Mouse (Mus musculus): ENCODE measurements around the gene Atg9a. TPM values are rescaled to one million over a fixed set of nuclear protein-coding genes. Genes with fewer than 3 reads are reported as not detected.

Atg9a gene
- polyA plus RNA-seq, 1 experiment from 2014 or later: 17.4 TPM

DNA sequence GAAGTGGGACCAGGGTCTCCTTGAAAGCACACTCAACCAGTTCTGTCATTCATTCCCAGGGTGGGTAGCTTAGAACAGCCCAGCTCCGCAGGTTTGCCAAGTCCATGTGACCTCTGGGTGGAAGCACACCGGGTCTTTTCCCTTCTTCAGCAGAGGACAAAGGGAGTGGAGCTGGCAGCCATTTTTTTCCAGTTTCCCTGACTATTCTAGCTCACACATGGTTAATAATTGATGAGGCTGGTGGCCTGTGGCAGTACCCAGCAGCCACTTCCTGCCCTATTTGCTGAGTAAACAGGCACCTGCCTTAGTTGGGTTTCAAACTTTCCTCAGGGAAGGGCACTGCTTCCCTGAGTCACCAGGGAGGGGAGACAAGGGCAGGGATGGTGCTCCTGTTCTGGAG is 22.4 kb upstream of the Atg9a start:
- no peak for TF ChIP-seq CTCF (IDR thresholded peaks at IDR 0.05; ENCODE audit: low read depth)
- TF ChIP-seq EP300 (optimal IDR thresholded peaks at IDR 0.05): no peak
- Histone ChIP-seq H3K4me2 (replicated peaks; ENCODE audit: low read depth) (no peak overlapping the region), H3K9ac (ENCODE audit: low read length) (no peak overlapping the region), H3K36me3 (ENCODE audit: control insufficient read depth, insufficient read depth, low read length) (peaks cover 9% of the 10 kb centered on the region; the same call in 1 of the 2 replicates), H3K27me3 (ENCODE audit: control insufficient read depth, insufficient read depth, low read length) (no peaks in the 10 kb centered on the region), H3K4me3 (ENCODE audit: low read depth, low read length) (no peak overlapping the region), H3K4me1 (replicated peaks; ENCODE audit: control insufficient read depth, insufficient read depth) (peaks cover 2% of the 10 kb centered on the region; the same call in 1 of the 2 replicates), H3K9me3 (ENCODE audit: control insufficient read depth, low read length) (no peaks in the 10 kb centered on the region), H3K27ac (replicated peaks) (peak overlapping the region; percentile 81)
- peak; percentile 81 for DNase-seq (ENCODE audit: low spot score)
- peak; percentile 82 for ATAC-seq (ENCODE audit: low FRiP score, low TSS enrichment)
- 39% methylated on average over 2 of the region's 2 CpGs for WGBS

GRCm38 (mm10) chr1:75213096-75213495 is 21.1 kb upstream of the Atg9a start:
- H3K36me3 ChIP-seq (ENCODE audit: control insufficient read depth, insufficient read depth, low read length): peaks cover 9% of the 10 kb centered on the region; the same call in 1 of the 2 replicates
- TF ChIP-seq CTCF (IDR thresholded peaks at IDR 0.05; ENCODE audit: low read depth): no peak
- TF ChIP-seq EP300 (optimal IDR thresholded peaks at IDR 0.05): no peak
- ATAC-seq (ENCODE audit: low FRiP score, low TSS enrichment): 0 out of 2 replicates have a peak, but pooled peaks have one; percentile 8

DNA sequence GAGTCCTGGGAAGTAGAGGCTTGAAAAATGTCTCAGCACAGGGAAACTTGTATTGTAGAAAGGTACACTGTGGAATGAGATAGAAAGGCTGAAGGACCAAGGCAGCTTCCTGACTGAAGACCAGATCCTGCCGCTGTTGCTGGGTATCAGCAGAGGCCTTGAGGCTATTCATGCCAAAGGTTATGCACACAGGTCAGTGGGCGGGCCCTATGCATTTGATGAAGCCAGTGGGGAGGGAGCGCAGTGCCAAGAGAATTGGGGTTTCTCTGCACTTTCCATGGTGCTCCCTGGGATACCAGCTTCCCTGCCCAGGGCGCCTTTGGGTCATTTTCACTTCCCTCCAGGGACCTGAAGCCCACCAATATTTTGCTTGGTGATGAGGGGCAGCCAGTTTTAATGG is 20.5 kb upstream of the Atg9a start:
- no peak overlapping the region for H3K4me2 ChIP-seq (replicated peaks; ENCODE audit: low read depth)
- no peak for TF ChIP-seq CTCF (IDR thresholded peaks at IDR 0.05; ENCODE audit: low read depth)
- TF ChIP-seq EP300 (optimal IDR thresholded peaks at IDR 0.05): no peak
- H3K27me3 ChIP-seq (ENCODE audit: control insufficient read depth, insufficient read depth, low read length): no peaks in the 10 kb centered on the region
- ATAC-seq (ENCODE audit: low FRiP score, low TSS enrichment) (no peak), DNase-seq (ENCODE audit: low spot score) (no peak)
- no peak overlapping the region for H3K9ac ChIP-seq (ENCODE audit: low read length)
- H3K4me3 ChIP-seq (ENCODE audit: low read depth, low read length): no peak overlapping the region
- no peak overlapping the region for H3K27ac ChIP-seq (replicated peaks)
- WGBS: 70% methylated on average over 4 of the region's 4 CpGs
- H3K36me3 ChIP-seq (ENCODE audit: control insufficient read depth, insufficient read depth, low read length): peaks cover 9% of the 10 kb centered on the region; the same call in 1 of the 2 replicates
- no peaks in the 10 kb centered on the region for H3K9me3 ChIP-seq (ENCODE audit: control insufficient read depth, low read length)
- peaks cover 2% of the 10 kb centered on the region; the same call in 1 of the 2 replicates for H3K4me1 ChIP-seq (replicated peaks; ENCODE audit: control insufficient read depth, insufficient read depth)

More at GRCm38 (mm10) chr1:75213096-75213495, 21.1 kb upstream of the Atg9a start:
- Histone ChIP-seq H3K4me2 (replicated peaks; ENCODE audit: low read depth) (no peak overlapping the region), H3K27ac (replicated peaks) (peak overlapping the region; percentile 81), H3K4me3 (ENCODE audit: low read depth, low read length) (no peak overlapping the region), H3K4me1 (replicated peaks; ENCODE audit: control insufficient read depth, insufficient read depth) (peaks cover 2% of the 10 kb centered on the region; the same call in 1 of the 2 replicates), H3K9me3 (ENCODE audit: control insufficient read depth, low read length) (no peaks in the 10 kb centered on the region), H3K9ac (ENCODE audit: low read length) (no peak overlapping the region), H3K27me3 (ENCODE audit: control insufficient read depth, insufficient read depth, low read length) (no peaks in the 10 kb centered on the region)
- DNase-seq (ENCODE audit: low spot score): peak; percentile 58
- 69% methylated on average over 7 of the region's 7 CpGs for WGBS

DNA sequence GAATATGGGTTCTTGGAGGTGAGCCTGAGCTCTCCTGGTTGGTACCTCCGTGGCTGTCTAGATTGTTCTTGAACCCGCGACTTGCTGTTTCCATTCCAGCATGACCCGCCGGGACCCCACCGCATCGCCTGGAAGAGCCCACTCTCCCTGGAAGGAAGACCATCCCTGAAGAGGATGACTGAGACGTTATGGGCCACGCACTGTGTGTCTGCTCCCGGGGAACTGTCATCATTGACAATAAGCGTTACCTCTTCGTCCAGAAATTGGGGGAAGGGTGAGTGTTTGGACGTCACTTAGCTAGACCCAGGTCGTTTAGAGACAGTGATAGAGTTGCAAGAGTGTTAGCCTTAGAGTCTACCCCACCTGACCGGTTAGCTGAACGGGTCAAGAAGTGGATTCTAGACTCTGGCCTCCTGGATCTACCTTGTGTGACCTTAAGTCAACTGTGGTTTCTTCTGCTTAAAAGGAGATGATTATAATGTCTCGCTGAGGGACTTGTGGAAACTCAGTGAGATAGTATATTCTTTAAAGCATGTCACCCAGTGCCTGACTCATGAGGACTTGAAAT is 19.2 kb upstream of the Atg9a start:
- no peak for DNase-seq (ENCODE audit: low spot score)
- peak overlapping the region; percentile 76 for H3K27ac ChIP-seq (replicated peaks)
- WGBS: 10% methylated on average over 17 of the region's 17 CpGs

GRCm38 (mm10) chr1:75210136-75211087 is 18.4 kb upstream of the Atg9a start, which contains the start of the genes Glb1l and Stk16:
Gene Glb1l (minus strand): TSS chr1:75210813.
Gene Stk16 (plus strand): TSS chr1:75210838.
- TF ChIP-seq CTCF (IDR thresholded peaks at IDR 0.05; ENCODE audit: low read depth) (no peak), EP300 (optimal IDR thresholded peaks at IDR 0.05) (no peak)
- Histone ChIP-seq H3K27ac (replicated peaks) (peak within 1 kb of the TSS; percentile 76), H3K27me3 (ENCODE audit: control insufficient read depth, insufficient read depth, low read length) (no peaks in the 10 kb centered on the region), H3K9me3 (ENCODE audit: control insufficient read depth, low read length) (no peaks in the 10 kb centered on the region), H3K4me1 (replicated peaks; ENCODE audit: control insufficient read depth, insufficient read depth) (no peaks in the 10 kb centered on the region; the same call in 1 of the 2 replicates), H3K36me3 (ENCODE audit: control insufficient read depth, insufficient read depth, low read length) (peaks cover 9% of the 10 kb centered on the region; the same call in 1 of the 2 replicates), H3K4me3 (ENCODE audit: low read depth, low read length) (peak within 1 kb of the TSS; percentile 91), H3K4me2 (replicated peaks; ENCODE audit: low read depth) (peak within 1 kb of the TSS; percentile 95), H3K9ac (ENCODE audit: low read length) (peak within 1 kb of the TSS; percentile 96)
- 4% methylated on average over 42 of the region's 42 CpGs for WGBS
- ATAC-seq (ENCODE audit: low FRiP score, low TSS enrichment): peak; percentile 83
- DNase-seq (ENCODE audit: low spot score): peak; percentile 97

More for the DNA sequence above, 19.2 kb upstream of the Atg9a start:
- no peaks in the 10 kb centered on the region; the same call in 1 of the 2 replicates for H3K4me1 ChIP-seq (replicated peaks; ENCODE audit: control insufficient read depth, insufficient read depth)
- no peaks in the 10 kb centered on the region for H3K9me3 ChIP-seq (ENCODE audit: control insufficient read depth, low read length)
- peak overlapping the region; percentile 95 for H3K4me2 ChIP-seq (replicated peaks; ENCODE audit: low read depth)
- TF ChIP-seq CTCF (IDR thresholded peaks at IDR 0.05; ENCODE audit: low read depth): no peak
- no peaks in the 10 kb centered on the region for H3K27me3 ChIP-seq (ENCODE audit: control insufficient read depth, insufficient read depth, low read length)
- ATAC-seq (ENCODE audit: low FRiP score, low TSS enrichment): no peak
- H3K9ac ChIP-seq (ENCODE audit: low read length): peak overlapping the region; percentile 96
- H3K4me3 ChIP-seq (ENCODE audit: low read depth, low read length): peak overlapping the region; percentile 91
- H3K36me3 ChIP-seq (ENCODE audit: control insufficient read depth, insufficient read depth, low read length): peaks cover 9% of the 10 kb centered on the region; the same call in 1 of the 2 replicates

Measured in stomach, postnatal 0 days (tissue).